Mouse (Mus musculus): Measurements from ENCODE around the gene Olfr1199. TPM values are rescaled to one million over a fixed set of nuclear protein-coding genes. Genes with fewer than 3 reads are reported as not detected.

Olfr1199 gene
- not detected in 2 replicates for polyA plus RNA-seq (2016; fragmentation: Nextera tagmentation; extraction: Ambion mirVana)

DNA sequence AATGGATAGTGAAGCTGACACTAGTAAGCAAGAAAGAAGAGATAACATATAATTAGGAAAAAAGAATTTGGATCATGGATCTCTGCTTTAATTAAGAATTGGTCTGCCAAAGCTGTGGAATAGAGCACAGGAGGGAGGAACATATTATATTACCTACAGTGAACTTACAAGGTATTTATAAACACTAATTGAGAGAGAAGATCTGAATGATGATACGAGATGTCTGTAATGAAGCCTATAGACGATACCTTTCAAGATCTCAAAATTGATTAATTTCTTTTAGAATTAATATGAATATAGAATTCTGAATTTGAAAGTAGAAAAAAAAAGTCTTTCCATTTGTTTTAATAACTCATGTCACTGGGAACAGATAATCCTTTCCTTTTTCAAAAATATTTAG lies at the start of gene Olfr1199:
Gene Olfr1199, minus strand, starts transcription at position 101 of the 400 bp plus-strand sequence.
- Histone ChIP-seq H3K9me3 (replicated peaks) (no peaks in the 10 kb centered on the region), H3K4me1 (no peaks in the 10 kb centered on the region), H3K4me2 (no peak within 1 kb of the TSS), H3K27me3 (replicated peaks) (no peaks in the 10 kb centered on the region), H3K9ac (no peak within 1 kb of the TSS), H3K4me3 (no peak within 1 kb of the TSS), H3K27ac (no peak within 1 kb of the TSS), H3K36me3 (no peaks in the 10 kb centered on the region)
- no peak for ATAC-seq
- WGBS (ENCODE audit: insufficient replicate concordance), result 69% methylated on average over 2 of the region's 2 CpGs

GRCm38 (mm10) chr2:88792736-88793135 lies 32.5 kb upstream of the Olfr1199 start, which contains the start of gene Olfr1201:
TSS of gene Olfr1201 (plus strand) at chr2:88793036.
- 72% methylated on average over 6 of the region's 6 CpGs for WGBS (ENCODE audit: insufficient replicate concordance)
- H3K36me3 ChIP-seq, result no peaks in the 10 kb centered on the region
- H3K4me1 ChIP-seq, result no peaks in the 10 kb centered on the region
- H3K4me3 ChIP-seq, result no peak within 1 kb of the TSS
- no peak within 1 kb of the TSS for H3K9ac ChIP-seq
- no peaks in the 10 kb centered on the region for H3K27me3 ChIP-seq (replicated peaks)
- no peak within 1 kb of the TSS for H3K27ac ChIP-seq
- H3K4me2 ChIP-seq, result no peak within 1 kb of the TSS
- ATAC-seq, result no peak
- H3K9me3 ChIP-seq (replicated peaks), result no peaks in the 10 kb centered on the region

DNA sequence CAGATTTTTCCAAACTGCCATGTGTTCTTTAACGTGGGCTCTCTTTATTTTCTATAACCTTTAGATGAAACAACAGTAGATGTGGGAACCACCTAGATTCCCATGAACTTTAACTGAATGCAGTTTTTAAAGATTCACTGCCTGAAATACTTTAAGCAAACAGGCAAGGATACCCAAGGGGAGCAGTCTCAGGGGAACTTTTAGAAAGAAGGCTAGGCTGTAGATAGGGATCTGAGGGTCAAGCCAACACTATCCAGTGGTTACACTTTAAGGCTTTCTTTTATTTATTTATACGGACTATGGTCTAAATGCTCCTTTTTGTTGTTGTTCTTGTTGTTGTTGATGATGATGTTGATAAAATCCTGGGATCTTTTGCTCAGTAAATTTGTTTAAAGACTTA lies 10.1 kb upstream of the Olfr1199 start, which contains the start of gene Olfr1200:
Gene Olfr1200, minus strand, starts transcription at position 101 of the 400 bp plus-strand sequence.
- 51% methylated on average over 2 of the region's 2 CpGs for WGBS (ENCODE audit: insufficient replicate concordance)
- H3K27ac ChIP-seq, result no peak within 1 kb of the TSS
- H3K27me3 ChIP-seq (replicated peaks), result no peaks in the 10 kb centered on the region
- no peaks in the 10 kb centered on the region for H3K9me3 ChIP-seq (replicated peaks)
- no peak within 1 kb of the TSS for H3K4me2 ChIP-seq
- H3K4me1 ChIP-seq, result no peaks in the 10 kb centered on the region
- H3K4me3 ChIP-seq, result no peak within 1 kb of the TSS
- ATAC-seq, result no peak
- H3K9ac ChIP-seq, result no peak within 1 kb of the TSS
- H3K36me3 ChIP-seq, result no peaks in the 10 kb centered on the region

- 66% methylated on average over 2 of the region's 2 CpGs for WGBS (ENCODE audit: insufficient replicate concordance)
- no peak within 1 kb of the TSS for H3K27ac ChIP-seq
- H3K4me1 ChIP-seq, result no peaks in the 10 kb centered on the region
- H3K27me3 ChIP-seq (replicated peaks), result no peaks in the 10 kb centered on the region
- H3K36me3 ChIP-seq, result no peaks in the 10 kb centered on the region
- ATAC-seq, result no peak
- no peaks in the 10 kb centered on the region for H3K9me3 ChIP-seq (replicated peaks)
- no peak within 1 kb of the TSS for H3K4me2 ChIP-seq
- no peak within 1 kb of the TSS for H3K4me3 ChIP-seq
- H3K9ac ChIP-seq, result no peak within 1 kb of the TSS
Measured at GRCm38 (mm10) chr2:88751270-88751669, 9.0 kb downstream of the Olfr1199 start, which contains the start of gene Olfr1198. TSS of gene Olfr1198 (minus strand) at chr2:88751370.

- WGBS (ENCODE audit: insufficient replicate concordance), result 66% methylated on average over 3 of the region's 3 CpGs
- Histone ChIP-seq H3K9ac (no peak overlapping the region), H3K9me3 (replicated peaks) (0 out of 2 replicates have a peak, but pooled peaks cover 6% of the 10 kb centered on the region), H3K27ac (no peak overlapping the region), H3K4me1 (no peaks in the 10 kb centered on the region), H3K27me3 (replicated peaks) (no peaks in the 10 kb centered on the region), H3K4me2 (no peak overlapping the region), H3K4me3 (no peak overlapping the region), H3K36me3 (no peaks in the 10 kb centered on the region)
- no peak for ATAC-seq
Measured at GRCm38 (mm10) chr2:88743379-88743778, 16.9 kb downstream of the Olfr1199 start.

DNA sequence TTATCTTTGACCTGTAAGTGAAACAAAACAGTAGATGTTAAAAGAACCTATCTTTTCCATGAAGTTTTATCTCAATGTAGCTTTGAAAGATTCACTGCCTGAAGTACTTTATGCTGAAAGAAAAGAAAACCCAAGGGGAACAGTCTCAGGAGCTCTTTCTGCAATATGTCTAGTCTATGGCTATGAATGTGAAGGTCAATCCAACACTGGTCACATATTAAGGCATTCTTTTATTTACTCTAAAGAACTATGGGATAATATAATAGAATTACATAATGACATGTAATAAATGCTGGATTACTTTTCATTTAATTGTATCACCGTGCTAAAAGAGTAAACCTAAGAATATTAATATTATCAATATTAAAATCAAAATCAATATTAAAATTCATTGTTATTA lies 28.0 kb downstream of the Olfr1199 start, which contains the start of gene Olfr1197:
Gene Olfr1197, minus strand, starts transcription at position 101 of the 400 bp plus-strand sequence.
- no peak for ATAC-seq

GRCm38 (mm10) chr2:88704497-88704896 lies 55.8 kb downstream of the Olfr1199 start, which contains the start of gene Olfr1196:
TSS of gene Olfr1196 (minus strand) at chr2:88704597.
- H3K36me3 ChIP-seq, result no peaks in the 10 kb centered on the region
- H3K9ac ChIP-seq, result no peak within 1 kb of the TSS
- ATAC-seq, result no peak
- no peaks in the 10 kb centered on the region for H3K27me3 ChIP-seq (replicated peaks)
- H3K9me3 ChIP-seq (replicated peaks), result no peaks in the 10 kb centered on the region
- H3K4me3 ChIP-seq, result no peak within 1 kb of the TSS
- H3K4me2 ChIP-seq, result no peak within 1 kb of the TSS
- 65% methylated on average over 2 of the region's 2 CpGs for WGBS (ENCODE audit: insufficient replicate concordance)
- H3K4me1 ChIP-seq, result no peaks in the 10 kb centered on the region
- no peak within 1 kb of the TSS for H3K27ac ChIP-seq

More for the DNA sequence above, 28.0 kb downstream of the Olfr1199 start, which contains the start of gene Olfr1197:
- no peak within 1 kb of the TSS for H3K4me2 ChIP-seq
- no peaks in the 10 kb centered on the region for H3K9me3 ChIP-seq (replicated peaks)
- no peak within 1 kb of the TSS for H3K9ac ChIP-seq
- H3K27me3 ChIP-seq (replicated peaks), result no peaks in the 10 kb centered on the region
- H3K36me3 ChIP-seq, result no peaks in the 10 kb centered on the region
- no peak within 1 kb of the TSS for H3K4me3 ChIP-seq
- H3K27ac ChIP-seq, result no peak within 1 kb of the TSS
- H3K4me1 ChIP-seq, result no peaks in the 10 kb centered on the region
- 70% methylated on average over 1 of the region's 1 CpGs for WGBS (ENCODE audit: insufficient replicate concordance)

Other genes with a start within 250 kb of the Olfr1199 start
- gene Olfr1186, start 241.9 kb downstream of the Olfr1199 start, polyA plus RNA-seq (2016; fragmentation: Nextera tagmentation; extraction: Ambion mirVana), result not detected in 2 replicates
- gene Olfr1188, start 203.5 kb downstream of the Olfr1199 start, polyA plus RNA-seq (2016; fragmentation: Nextera tagmentation; extraction: Ambion mirVana), result not detected in 2 replicates
- gene Olfr1189, start 174.0 kb downstream of the Olfr1199 start, polyA plus RNA-seq (2016; fragmentation: Nextera tagmentation; extraction: Ambion mirVana), result not detected in 2 replicates
- gene Olfr1191-ps1, start 119.9 kb downstream of the Olfr1199 start, polyA plus RNA-seq (2016; fragmentation: Nextera tagmentation; extraction: Ambion mirVana), result not detected in 2 replicates
- not detected in 2 replicates for gene Olfr1192-ps1, start 112.0 kb downstream of the Olfr1199 start, polyA plus RNA-seq (2016; fragmentation: Nextera tagmentation; extraction: Ambion mirVana)
- gene Olfr1193, start 84.8 kb downstream of the Olfr1199 start, polyA plus RNA-seq (2016; fragmentation: Nextera tagmentation; extraction: Ambion mirVana), result not detected in 2 replicates
- not detected in 2 replicates for gene Olfr1195, start 71.3 kb downstream of the Olfr1199 start, polyA plus RNA-seq (2016; fragmentation: Nextera tagmentation; extraction: Ambion mirVana)
- not detected in 2 replicates for gene Olfr1196, start 55.9 kb downstream of the Olfr1199 start, polyA plus RNA-seq (2016; fragmentation: Nextera tagmentation; extraction: Ambion mirVana)
- not detected in 2 replicates for gene Olfr1197, start 28.1 kb downstream of the Olfr1199 start, polyA plus RNA-seq (2016; fragmentation: Nextera tagmentation; extraction: Ambion mirVana)
- gene Olfr1198, start 9.1 kb downstream of the Olfr1199 start, polyA plus RNA-seq (2016; fragmentation: Nextera tagmentation; extraction: Ambion mirVana), result not detected in 2 replicates
- not detected in 2 replicates for gene Olfr1200, start 10.0 kb upstream of the Olfr1199 start, polyA plus RNA-seq (2016; fragmentation: Nextera tagmentation; extraction: Ambion mirVana)
- gene Olfr1201, start 32.6 kb upstream of the Olfr1199 start, polyA plus RNA-seq (2016; fragmentation: Nextera tagmentation; extraction: Ambion mirVana), result not detected in 2 replicates
- gene Olfr1202, start 54.0 kb upstream of the Olfr1199 start, polyA plus RNA-seq (2016; fragmentation: Nextera tagmentation; extraction: Ambion mirVana), result not detected in 2 replicates
- not detected in 2 replicates for gene Olfr1205, start 69.3 kb upstream of the Olfr1199 start, polyA plus RNA-seq (2016; fragmentation: Nextera tagmentation; extraction: Ambion mirVana)
- not detected in 2 replicates for gene Olfr1204, start 88.8 kb upstream of the Olfr1199 start, polyA plus RNA-seq (2016; fragmentation: Nextera tagmentation; extraction: Ambion mirVana)
- gene Olfr1206, start 102.8 kb upstream of the Olfr1199 start, polyA plus RNA-seq (2016; fragmentation: Nextera tagmentation; extraction: Ambion mirVana), result not detected in 2 replicates
- gene Olfr1208, start 141.8 kb upstream of the Olfr1199 start, polyA plus RNA-seq (2016; fragmentation: Nextera tagmentation; extraction: Ambion mirVana), result not detected in 2 replicates
- gene Olfr1209, start 154.7 kb upstream of the Olfr1199 start, polyA plus RNA-seq (2016; fragmentation: Nextera tagmentation; extraction: Ambion mirVana), result not detected in 2 replicates
- not detected in 2 replicates for gene Olfr1211, start 177.6 kb upstream of the Olfr1199 start, polyA plus RNA-seq (2016; fragmentation: Nextera tagmentation; extraction: Ambion mirVana)
- not detected in 2 replicates for gene Olfr1212, start 193.5 kb upstream of the Olfr1199 start, polyA plus RNA-seq (2016; fragmentation: Nextera tagmentation; extraction: Ambion mirVana)
- gene Gm13762, start 219.8 kb upstream of the Olfr1199 start, polyA plus RNA-seq (2016; fragmentation: Nextera tagmentation; extraction: Ambion mirVana), result not detected in 2 replicates
- not detected in 2 replicates for gene Olfr1214, start 232.2 kb upstream of the Olfr1199 start, polyA plus RNA-seq (2016; fragmentation: Nextera tagmentation; extraction: Ambion mirVana)
- not detected in 2 replicates for gene Olfr1215, start 246.5 kb upstream of the Olfr1199 start, polyA plus RNA-seq (2016; fragmentation: Nextera tagmentation; extraction: Ambion mirVana)

All from liver, embryonic 12.5 days (tissue).